Mouse (Mus musculus): ENCODE measurements around the gene Arhgap8.

- 0 out of 2 replicates have a peak, but pooled peaks have one; percentile 12 for TF ChIP-seq POLR2A (IDR thresholded peaks at IDR 0.05; ENCODE audit: low read depth, low read length)
- TF ChIP-seq CTCF (IDR thresholded peaks at IDR 0.05; ENCODE audit: extremely low read depth, insufficient read length, insufficient replicate concordance, low read depth, low read length), result no peak
Observed at GRCm38 (mm10) chr15:84685417-84685816, 34.4 kb upstream of the Arhgap8 start.
